Mouse (Mus musculus) E14TG2a.4 (cell line): ENCODE data around the gene Kif21b.

Experiments used
- H3K27me3 ChIP-seq: 2 replicates; pipeline ENCODE4 v1.6.1; 2014; ENCODE audit warnings: low read length, control low read depth; ENCODE audit not compliant: insufficient read depth
- H3K36me3 ChIP-seq: 2 replicates; pipeline ENCODE4 v1.6.1; 2014; ENCODE audit warnings: low read length, control low read depth; ENCODE audit not compliant: insufficient read depth
- H3K4me1 ChIP-seq: replicated peaks from 2 replicates; pipeline ENCODE4 v1.6.1; 2014; ENCODE audit warnings: low read depth, low read length, control low read depth
- H3K4me3 ChIP-seq: replicated peaks from 2 replicates; pipeline ENCODE4 v1.5.1; 2014; ENCODE audit warnings: mild to moderate bottlenecking, low read length
- H3K9me3 ChIP-seq: 2 replicates; pipeline ENCODE4 v1.6.1; 2014; ENCODE audit warnings: low read length, control low read depth
- CTCF ChIP-seq: conservative IDR thresholded peaks from 2 replicates; pipeline ENCODE4 v1.5.1; 2014; ENCODE audit warnings: low read length
- NANOG ChIP-seq: IDR thresholded peaks from 2 replicates; pipeline ENCODE4 v1.6.1; 2014; ENCODE audit warnings: borderline replicate concordance, low read length, mixed read lengths
- POU5F1 ChIP-seq: IDR thresholded peaks from 2 replicates; pipeline ENCODE4 v1.6.1; 2014; ENCODE audit warnings: low read length, borderline replicate concordance

Kif21b gene

GRCm38 (mm10) chr1:136174101-136174606, 43.0 kb downstream of the Kif21b start:
- H3K4me1 ChIP-seq, result peaks cover 65% of the 10 kb centered on the region
- TF ChIP-seq NANOG, result no peak
- no peak for TF ChIP-seq CTCF
- no peak for TF ChIP-seq POU5F1
- peaks cover 18% of the 10 kb centered on the region for H3K27me3 ChIP-seq
- no peaks in the 10 kb centered on the region for H3K9me3 ChIP-seq
- H3K36me3 ChIP-seq, result peaks cover 21% of the 10 kb centered on the region; the same call in 1 of the 2 replicates
- H3K4me3 ChIP-seq, result peak overlapping the region; percentile 71

- Histone ChIP-seq H3K4me3 (peak overlapping the region; percentile 52), H3K36me3 (peaks cover 21% of the 10 kb centered on the region; the same call in 1 of the 2 replicates), H3K27me3 (peaks cover 18% of the 10 kb centered on the region), H3K9me3 (no peaks in the 10 kb centered on the region), H3K4me1 (peaks cover 68% of the 10 kb centered on the region)
- TF ChIP-seq POU5F1 (no peak), CTCF (peak; percentile 75)
Observed at GRCm38 (mm10) chr1:136175183-136175582, 44.0 kb downstream of the Kif21b start.

- Histone ChIP-seq H3K36me3 (peaks cover 14% of the 10 kb centered on the region; the same call in 1 of the 2 replicates), H3K27me3 (peaks cover 14% of the 10 kb centered on the region; the same call in 1 of the 2 replicates), H3K9me3 (no peaks in the 10 kb centered on the region), H3K4me1 (peaks cover 61% of the 10 kb centered on the region), H3K4me3 (no peak overlapping the region)
- TF ChIP-seq NANOG (no peak), POU5F1 (no peak)
Observed at GRCm38 (mm10) chr1:136177085-136177484, 45.9 kb downstream of the Kif21b start.

- Histone ChIP-seq H3K4me3 (no peak overlapping the region), H3K27me3 (peaks cover 18% of the 10 kb centered on the region; the same call in 1 of the 2 replicates), H3K36me3 (peaks cover 14% of the 10 kb centered on the region; the same call in 1 of the 2 replicates), H3K9me3 (no peaks in the 10 kb centered on the region), H3K4me1 (peaks cover 49% of the 10 kb centered on the region)
- TF ChIP-seq POU5F1 (no peak), CTCF (no peak), NANOG (no peak)
Observed at GRCm38 (mm10) chr1:136178741-136179140, 47.6 kb downstream of the Kif21b start.

GRCm38 (mm10) chr1:136179511-136180001, 48.4 kb downstream of the Kif21b start:
- Histone ChIP-seq H3K27me3 (peaks cover 24% of the 10 kb centered on the region), H3K4me1 (peaks cover 42% of the 10 kb centered on the region), H3K9me3 (no peaks in the 10 kb centered on the region), H3K36me3 (peaks cover 14% of the 10 kb centered on the region; the same call in 1 of the 2 replicates), H3K4me3 (no peak overlapping the region)
- TF ChIP-seq CTCF (no peak), NANOG (no peak), POU5F1 (no peak)

GRCm38 (mm10) chr1:136190033-136190432, 58.8 kb downstream of the Kif21b start:
- Histone ChIP-seq H3K27me3 (peaks cover 11% of the 10 kb centered on the region; the same call in 1 of the 2 replicates), H3K4me1 (no peaks in the 10 kb centered on the region), H3K9me3 (no peaks in the 10 kb centered on the region), H3K4me3 (no peak overlapping the region), H3K36me3 (no peaks in the 10 kb centered on the region)
- TF ChIP-seq NANOG (no peak), CTCF (no peak), POU5F1 (no peak)

- Histone ChIP-seq H3K4me3 (no peak within 1 kb of the TSS), H3K9me3 (no peaks in the 10 kb centered on the region), H3K27me3 (peaks cover 9% of the 10 kb centered on the region), H3K4me1 (peaks cover 18% of the 10 kb centered on the region), H3K36me3 (peaks cover 39% of the 10 kb centered on the region)
- peak; percentile 51 for TF ChIP-seq CTCF
- no peak for TF ChIP-seq NANOG
- no peak for TF ChIP-seq POU5F1
Observed at GRCm38 (mm10) chr1:136212803-136213202, 81.6 kb downstream of the Kif21b start, which contains the start of gene Mroh3. TSS of gene Mroh3 (minus strand) at chr1:136212828.

GRCm38 (mm10) chr1:136214304-136214703, 83.1 kb downstream of the Kif21b start:
- Histone ChIP-seq H3K4me3 (no peak overlapping the region), H3K9me3 (no peaks in the 10 kb centered on the region), H3K36me3 (peaks cover 54% of the 10 kb centered on the region), H3K4me1 (peaks cover 18% of the 10 kb centered on the region), H3K27me3 (peaks cover 9% of the 10 kb centered on the region)
- no peak for TF ChIP-seq CTCF
- TF ChIP-seq POU5F1, result no peak
- TF ChIP-seq NANOG, result no peak
